Mouse (Mus musculus): Measurements from ENCODE around the gene Rgs6. TPM values are rescaled to one million over a fixed set of nuclear protein-coding genes. Genes with fewer than 3 reads are reported as not detected.

Gene Rgs6
- total RNA-seq, 2 experiments from 2014 or later, result 12.6 to 13.8 TPM

DNA sequence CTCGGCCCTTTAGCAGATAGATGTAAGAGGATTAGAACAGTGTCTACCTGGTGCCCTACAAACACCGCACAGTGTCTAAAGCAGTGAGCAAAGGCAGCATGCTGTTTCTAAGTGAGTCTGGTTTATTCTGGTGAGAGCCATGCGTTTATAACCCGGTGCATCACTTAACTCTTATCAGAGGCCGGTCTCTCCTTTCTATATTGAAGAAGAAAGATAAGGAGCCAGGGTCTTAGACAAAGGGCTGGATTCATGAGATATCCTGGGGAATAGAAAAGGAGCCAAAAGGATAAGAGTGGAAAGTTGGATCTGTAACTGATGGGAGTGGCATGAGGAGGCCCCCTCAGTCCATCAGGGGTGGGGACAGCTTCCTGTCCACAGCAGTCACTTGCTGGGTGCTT is 518.0 kb downstream of the Rgs6 start:
- no peak for DNase-seq (ENCODE audit: low spot score)
- intact Hi-C loops (cut with DNase I), result no loop called here

DNA sequence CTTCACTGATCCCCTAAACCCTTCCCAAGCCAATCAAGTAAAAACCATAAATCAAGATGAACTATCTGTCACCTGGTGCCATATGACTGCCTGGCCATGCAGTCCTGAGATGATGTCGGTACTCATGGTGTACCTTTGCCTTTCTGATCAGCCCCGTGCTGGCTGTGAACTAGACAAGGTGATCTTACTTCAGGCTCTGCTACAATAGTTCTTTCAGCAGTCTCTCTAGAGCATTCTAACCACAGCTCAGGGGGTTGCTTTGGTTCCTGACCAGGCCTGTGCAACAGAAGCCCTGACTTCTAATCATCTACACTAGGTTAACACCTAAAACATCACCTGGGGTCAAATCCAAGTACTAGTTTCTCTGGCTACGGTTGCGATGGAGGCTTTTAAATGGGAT is 521.4 kb downstream of the Rgs6 start:
- DNase-seq (ENCODE audit: low spot score), result no peak
- intact Hi-C loops (cut with DNase I), result no loop called here

DNA sequence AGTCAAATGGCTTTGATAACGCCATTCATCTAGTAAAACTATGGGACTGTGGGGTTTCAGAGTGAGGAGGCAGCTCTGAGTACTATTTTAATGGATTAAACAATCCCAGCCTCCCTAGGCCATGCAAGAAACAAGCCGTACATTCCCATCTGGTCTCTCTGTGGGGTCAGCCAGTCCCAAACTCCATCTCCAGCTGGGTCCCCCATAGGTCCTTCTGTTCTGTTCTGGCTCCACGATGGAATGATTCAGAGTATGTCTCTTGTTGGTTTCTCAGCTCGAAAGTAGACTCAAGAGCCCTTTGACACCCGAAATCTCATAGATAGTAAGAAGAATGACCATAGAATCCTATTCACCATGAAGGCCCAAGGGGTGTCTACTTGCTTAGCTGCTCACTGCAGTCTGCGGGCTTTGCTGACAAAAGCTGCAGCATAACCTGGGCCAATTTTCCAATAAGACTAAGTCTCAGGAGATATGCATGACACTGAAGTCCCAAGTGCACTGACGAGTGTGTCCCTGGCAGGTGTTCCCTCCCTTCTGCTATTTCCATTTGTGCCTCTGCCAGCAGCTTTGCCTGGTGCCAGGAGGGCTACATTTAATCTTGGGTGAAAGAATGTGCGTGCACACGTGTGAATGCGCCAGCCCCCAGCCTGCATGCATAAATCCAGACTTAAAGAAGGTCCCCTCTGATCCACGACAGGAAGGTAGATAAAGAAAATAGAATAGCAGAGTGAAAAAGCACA is 522.0 kb downstream of the Rgs6 start:
- DNase-seq (ENCODE audit: low spot score), result no peak
- intact Hi-C loops (cut with DNase I), result loop anchor here (2.0 kb wide), 1 partner anchor 37 kb away; no protein-coding TSS in a partner anchor

- DNase-seq (ENCODE audit: low spot score), result no peak
- intact Hi-C loops (cut with DNase I), result loop anchor here (2.0 kb wide), 1 partner anchor 38 kb away; no protein-coding TSS in a partner anchor
These were observed 522.6 kb downstream of the Rgs6 start for GRCm38 (mm10) chr12:83110711-83111110.

GRCm38 (mm10) chr12:83112283-83112682 is 524.2 kb downstream of the Rgs6 start:
- intact Hi-C loops (cut with DNase I), result no loop called here
- DNase-seq (ENCODE audit: low spot score), result no peak

DNA sequence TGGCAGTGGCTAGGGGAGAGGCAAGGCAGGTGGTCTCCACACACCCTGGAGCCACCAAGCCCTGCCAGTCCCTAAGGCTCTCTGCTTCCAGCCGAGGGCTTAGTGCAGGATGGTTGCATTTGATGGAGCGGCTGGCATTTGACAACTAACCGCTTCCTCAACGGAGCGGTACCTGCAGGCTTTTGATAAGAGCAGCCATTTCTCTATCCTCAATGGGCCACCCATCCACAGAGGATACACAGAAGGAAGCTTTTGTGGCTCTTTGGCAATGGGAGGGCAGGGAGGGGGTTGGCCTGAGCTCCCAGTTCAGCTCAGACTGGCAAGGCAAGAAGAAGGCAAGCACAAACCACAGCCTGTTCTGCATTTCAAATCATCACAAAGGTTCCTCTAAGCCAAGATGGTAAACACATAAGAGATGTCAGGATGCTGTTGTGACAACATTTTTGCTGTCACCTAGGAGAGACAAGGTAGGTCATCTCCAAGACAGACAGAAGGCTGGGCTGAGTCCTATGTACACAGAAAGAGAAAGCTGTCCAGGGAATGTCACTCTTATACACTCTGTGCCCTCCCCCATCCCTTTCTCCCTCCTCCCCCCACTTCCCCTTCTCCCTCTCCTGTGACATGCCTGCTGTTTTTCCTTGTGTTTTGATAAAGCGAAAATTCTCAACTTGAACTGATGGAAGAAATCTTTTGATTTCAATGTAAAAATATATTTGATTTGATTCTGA is 525.0 kb downstream of the Rgs6 start:
- DNase-seq (ENCODE audit: low spot score), result no peak
- intact Hi-C loops (cut with DNase I), result no loop called here

DNA sequence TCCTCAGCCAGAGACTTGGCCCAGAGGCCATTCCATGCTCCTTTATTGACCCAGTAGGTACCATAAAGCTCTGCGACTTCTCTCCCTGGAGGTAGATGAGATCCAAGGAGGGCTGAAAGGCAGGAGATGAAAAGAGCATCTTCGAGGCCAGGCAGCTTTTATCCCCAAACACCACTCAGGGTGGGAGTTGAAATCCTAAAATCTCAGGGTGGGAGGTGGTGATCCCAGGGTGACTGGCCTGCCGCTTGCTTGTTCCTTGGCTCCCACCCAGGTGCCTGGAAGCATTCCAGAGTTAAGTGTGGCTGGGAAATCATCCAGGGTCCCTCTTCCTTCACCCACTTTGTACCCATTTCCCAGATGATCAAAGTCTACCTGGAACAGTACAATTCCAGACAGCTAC is 525.9 kb downstream of the Rgs6 start:
- intact Hi-C loops (cut with DNase I), result loop anchor here (1.0 kb wide), 1 partner anchor 388 kb away; no protein-coding TSS in a partner anchor
- DNase-seq (ENCODE audit: low spot score), result no peak

- no peak for DNase-seq (ENCODE audit: low spot score)
- intact Hi-C loops (cut with DNase I), result loop anchor here (1.0 to 5.0 kb wide), 4 partner anchors 93 to 388 kb away; no protein-coding TSS in a partner anchor
These were observed 526.4 kb downstream of the Rgs6 start for GRCm38 (mm10) chr12:83114396-83115053.

DNA sequence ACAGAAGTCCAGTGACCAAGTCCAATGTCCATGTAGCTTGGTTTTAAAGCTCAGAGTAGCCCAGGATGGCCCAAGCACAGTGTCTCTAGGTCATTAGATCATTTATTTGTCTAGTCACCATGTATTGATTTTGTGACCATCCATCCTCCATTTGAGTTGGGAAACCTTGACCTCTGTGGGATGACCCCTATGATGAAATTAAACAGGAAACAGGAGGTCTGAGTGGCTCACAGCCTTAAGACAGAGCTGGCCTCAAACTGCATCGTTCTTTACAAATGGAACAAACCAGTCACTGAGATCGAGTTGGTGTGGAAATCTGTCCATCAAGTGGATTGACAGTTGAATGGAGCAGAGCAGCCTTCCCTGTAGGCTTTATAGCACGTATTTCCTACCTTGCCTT is 536.0 kb downstream of the Rgs6 start:
- intact Hi-C loops (cut with DNase I), result no loop called here
- no peak for DNase-seq (ENCODE audit: low spot score)

GRCm38 (mm10) chr12:83125284-83125683 is 537.2 kb downstream of the Rgs6 start:
- intact Hi-C loops (cut with DNase I), result no loop called here
- DNase-seq (ENCODE audit: low spot score), result no peak

DNA sequence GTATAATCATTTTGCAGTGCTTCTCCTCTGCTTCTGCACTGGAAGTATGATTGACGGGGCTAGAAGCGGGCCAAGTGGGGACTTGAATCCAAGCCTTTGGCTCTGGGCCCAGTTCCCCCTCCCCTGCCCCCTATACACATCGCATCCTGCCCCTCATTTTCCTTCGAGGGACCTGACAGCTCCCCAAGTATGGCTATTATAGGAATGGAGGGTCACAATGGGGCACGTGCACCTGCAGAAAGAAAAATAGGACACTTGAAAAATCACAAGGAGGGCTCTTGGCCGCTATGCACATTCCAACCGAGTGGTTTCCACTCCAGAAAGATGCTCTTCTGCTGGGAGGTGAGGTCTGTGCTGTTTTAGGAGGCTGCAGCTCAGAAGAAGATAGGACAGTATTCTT is 538.8 kb downstream of the Rgs6 start:
- no peak for DNase-seq (ENCODE audit: low spot score)
- intact Hi-C loops (cut with DNase I), result no loop called here

GRCm38 (mm10) chr12:83127955-83128354 is 539.9 kb downstream of the Rgs6 start:
- no peak for DNase-seq (ENCODE audit: low spot score)
- intact Hi-C loops (cut with DNase I), result no loop called here

- DNase-seq (ENCODE audit: low spot score), result no peak
- intact Hi-C loops (cut with DNase I), result no loop called here
These were observed 540.5 kb downstream of the Rgs6 start for GRCm38 (mm10) chr12:83128606-83129005.

GRCm38 (mm10) chr12:83131405-83131804 is 543.3 kb downstream of the Rgs6 start:
- intact Hi-C loops (cut with DNase I), result no loop called here
- DNase-seq (ENCODE audit: low spot score), result no peak

DNA sequence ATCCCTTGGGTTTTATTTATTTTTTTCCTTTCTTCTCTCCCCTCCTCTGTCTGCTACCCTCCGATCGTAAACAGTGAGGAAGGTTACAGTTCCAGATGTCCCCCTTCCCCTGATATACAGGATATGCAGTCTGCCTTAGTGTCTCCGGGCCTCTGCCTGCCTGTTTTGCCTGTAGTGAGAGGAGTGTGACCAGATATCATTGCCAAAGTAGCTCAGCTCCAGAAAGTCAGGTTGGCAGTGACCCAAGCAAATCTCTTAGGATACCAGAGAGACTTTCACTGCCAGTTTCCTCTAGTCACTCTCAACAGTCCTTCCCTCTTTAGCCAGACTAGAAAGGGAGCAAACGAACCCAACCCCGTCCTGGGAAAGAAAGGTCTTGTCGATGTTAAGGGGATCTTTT is 545.7 kb downstream of the Rgs6 start:
- intact Hi-C loops (cut with DNase I), result no loop called here
- DNase-seq (ENCODE audit: low spot score), result peak; percentile 48

- no peak for DNase-seq (ENCODE audit: low spot score)
These were observed 547.9 kb downstream of the Rgs6 start for GRCm38 (mm10) chr12:83136031-83136430.

GRCm38 (mm10) chr12:83136460-83136859 is 548.4 kb downstream of the Rgs6 start:
- intact Hi-C loops (cut with DNase I), result no loop called here
- no peak for DNase-seq (ENCODE audit: low spot score)

More at GRCm38 (mm10) chr12:83136031-83136430, 547.9 kb downstream of the Rgs6 start:
- intact Hi-C loops (cut with DNase I), result no loop called here

DNA sequence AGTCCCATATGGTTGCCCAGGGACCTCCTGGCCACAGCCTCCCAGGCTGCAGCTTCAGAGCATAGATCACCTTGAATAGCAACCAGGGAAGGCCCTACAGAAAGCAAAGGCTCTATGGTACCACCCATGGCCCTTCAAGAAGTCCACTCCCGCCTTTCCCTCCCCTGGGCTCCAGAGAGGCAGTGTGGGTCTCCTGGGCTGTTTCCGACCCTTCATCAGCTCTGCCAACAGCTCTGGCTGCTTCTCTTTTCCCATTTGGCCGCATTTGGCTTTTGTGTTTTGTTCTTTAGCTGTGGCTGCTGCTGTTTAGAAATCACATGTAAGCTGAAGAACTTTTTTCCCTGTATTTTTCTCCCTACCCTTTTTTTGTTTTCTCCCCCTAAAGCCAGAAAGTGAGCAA is 548.9 kb downstream of the Rgs6 start:
- intact Hi-C loops (cut with DNase I), result no loop called here
- no peak for DNase-seq (ENCODE audit: low spot score)

GRCm38 (mm10) chr12:83141164-83141563 is 553.1 kb downstream of the Rgs6 start:
- intact Hi-C loops (cut with DNase I), result no loop called here
- no peak for DNase-seq (ENCODE audit: low spot score)

DNA sequence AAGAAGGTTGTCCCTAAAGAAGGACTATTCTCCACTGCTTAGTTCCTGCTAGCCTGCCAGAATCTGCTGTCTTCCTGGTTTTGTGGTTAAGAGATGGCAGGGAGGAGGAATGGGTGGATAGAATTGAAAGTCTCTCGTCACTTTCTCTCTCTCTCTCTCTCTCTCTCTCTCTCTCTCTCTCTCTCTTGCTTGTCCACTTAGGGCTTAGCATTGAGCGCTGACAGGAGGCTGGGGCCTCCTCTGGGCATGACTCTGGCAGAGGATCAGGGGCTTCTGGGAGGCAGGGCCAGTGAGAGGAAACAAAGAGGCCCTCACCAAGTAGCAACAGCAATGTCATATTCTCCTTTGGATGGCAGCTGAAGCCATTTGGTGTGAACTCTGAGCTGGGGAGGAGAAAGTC is 554.4 kb downstream of the Rgs6 start:
- intact Hi-C loops (cut with DNase I), result no loop called here
- no peak for DNase-seq (ENCODE audit: low spot score)

- DNase-seq (ENCODE audit: low spot score), result no peak
- intact Hi-C loops (cut with DNase I), result no loop called here
These were observed 555.0 kb downstream of the Rgs6 start for GRCm38 (mm10) chr12:83143071-83143470.

Data from heart, postnatal 25 days (tissue).